Comparison of ENCODE assay signal across 20 mouse cellular contexts in genomic region chr3:129596098-129596497, GRCm38 (mm10).
"Had no signal": no experiment of that assay in that cellular context is flagged by ENCODE, and none has a peak within 500 bp of the region (broad histone marks: within the 10 kb centered on the region; RNA-seq: fewer than 3 reads in every experiment).

No protein-coding gene starts in this region.

- ATAC-seq: liver, postnatal 0 days; lung, postnatal 0 days; midbrain, embryonic 13.5 days; midbrain, embryonic 15.5 days had no signal

- H3K27me3 ChIP-seq: lung, embryonic 15.5 days; megakaryocyte, embryonic 14.5 days; midbrain, embryonic 13.5 days; midbrain, embryonic 15.5 days; neural tube, embryonic 12.5 days had no signal

- H3K4me1 ChIP-seq: lung, embryonic 15.5 days; neural tube, embryonic 12.5 days had no signal

- H3K36me3 ChIP-seq: lung, embryonic 15.5 days; midbrain, embryonic 13.5 days; midbrain, embryonic 15.5 days; neural tube, embryonic 12.5 days had no signal

- H3K27ac ChIP-seq: lung, embryonic 15.5 days; macrophage; midbrain, embryonic 13.5 days; midbrain, embryonic 15.5 days; neural tube, embryonic 12.5 days had no signal

- H3K9me3 ChIP-seq: lung, embryonic 15.5 days; megakaryocyte, embryonic 14.5 days; midbrain, embryonic 13.5 days; midbrain, embryonic 15.5 days; neural tube, embryonic 12.5 days had no signal

- H3K9ac ChIP-seq: liver, postnatal 0 days; lung, embryonic 15.5 days; midbrain, embryonic 13.5 days; midbrain, embryonic 15.5 days; neural tube, embryonic 12.5 days had no signal

- H3K4me3 ChIP-seq: lung, embryonic 15.5 days; megakaryocyte, embryonic 14.5 days; midbrain, embryonic 13.5 days; midbrain, embryonic 15.5 days; neural tube, embryonic 12.5 days had no signal

- DNase-seq: liver, postnatal 0 days; lung, adult 2 months; lung, postnatal 14 days; lung, postnatal 36 days; retina, postnatal 1 day; right cerebral cortex, adult 18-20 months; right cerebral cortex, postnatal 25 days; right cerebral cortex, postnatal 4 days; spleen, adult 18-20 months; thymus, adult 18-20 months; thymus, postnatal 14 days; thymus, postnatal 36 days had no signal

- H3K4me2 ChIP-seq: lung, embryonic 15.5 days; midbrain, embryonic 11.5 days; midbrain, embryonic 13.5 days; midbrain, embryonic 15.5 days; neural tube, embryonic 12.5 days had no signal
